8 mouse cellular contexts compared by ENCODE assay signal in the genomic region with DNA sequence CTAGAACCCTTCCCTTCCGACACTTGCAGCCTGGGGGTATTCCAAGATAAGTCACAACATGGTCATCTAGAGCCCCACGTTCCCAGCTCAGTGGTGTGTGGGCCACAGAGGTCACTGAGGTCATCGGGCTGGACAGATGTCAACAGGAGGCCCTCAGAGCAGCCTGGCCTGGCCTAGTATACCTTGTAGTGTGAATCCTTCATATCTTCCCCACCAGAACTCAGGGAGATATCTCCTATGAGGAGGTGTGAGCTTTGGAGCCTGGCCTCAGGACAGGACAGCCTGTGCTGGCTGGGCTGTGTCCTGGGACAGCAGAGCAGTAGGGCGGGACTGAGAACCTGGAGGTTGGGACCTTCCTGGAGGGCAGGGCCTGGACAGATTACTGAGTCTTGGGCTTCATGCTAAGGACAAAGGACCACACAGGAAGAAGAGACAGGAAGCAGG. TPM values are rescaled to one million over a fixed set of nuclear protein-coding genes. Genes with fewer than 3 reads are reported as not detected.
DNase-seq lines count a peak whose midpoint lies in the region; ATAC-seq and TF ChIP-seq lines count a peak whose summit lies in the region.

No protein-coding gene starts in this region.

- DNase-seq in gastrocnemius, adult 2 months = peak; percentile 63
- no peak for DNase-seq in gastrocnemius, postnatal 4 days (ENCODE audit: low spot score in 2 of 2)
- DNase-seq in ES-E14 (ENCODE audit: low read depth, low spot score) = no peak
- DNase-seq in limb, embryonic 11.5 days (ENCODE audit: low spot score) = no peak
- no peak for DNase-seq in ovary, postnatal 10 days (ENCODE audit: low spot score)
- no peak for DNase-seq in frontal cortex, adult 2 months (ENCODE audit: extremely low spot score in 1 of 2, low spot score in 1 of 2)
- DNase-seq in urinary bladder, postnatal 25 days (ENCODE audit: low spot score) = no peak

- H3K4me3 ChIP-seq in gastrocnemius, adult 2 months = peak overlapping the region; percentile 95
- H3K4me3 ChIP-seq in ES-E14 (ENCODE audit: insufficient read depth in 1 of 2, low read depth in 1 of 2, low read length in 2 of 2, poor library complexity in 1 of 2, severe bottlenecking in 1 of 2) = no peak overlapping the region
- no peak overlapping the region for H3K4me3 ChIP-seq in heart, embryonic 16.5 days (ENCODE audit: low read length)
- 0 out of 2 replicates have a peak overlapping the region, but pooled peaks have one; percentile 3 for H3K4me3 ChIP-seq in limb, embryonic 11.5 days (ENCODE audit: low read depth, low read length)

- ATAC-seq in heart, embryonic 16.5 days (replicated peaks; ENCODE audit: extremely low read depth, insufficient read depth, low FRiP score) = no peak
- no peak for ATAC-seq in limb, embryonic 11.5 days (ENCODE audit: insufficient number of reproducible peaks, low FRiP score, low TSS enrichment, low read depth)

- H3K9me3 ChIP-seq in ES-E14 (ENCODE audit: control insufficient read depth, insufficient read depth, low read depth, low read length) = no peaks in the 10 kb centered on the region
- H3K9me3 ChIP-seq in heart, embryonic 16.5 days (replicated peaks; ENCODE audit: control insufficient read depth, low read length) = no peaks in the 10 kb centered on the region
- no peaks in the 10 kb centered on the region for H3K9me3 ChIP-seq in limb, embryonic 11.5 days (ENCODE audit: control insufficient read depth, low read length)

- no peak for TF ChIP-seq CTCF in gastrocnemius, adult 2 months (IDR thresholded peaks at IDR 0.05)

- H3K4me1 ChIP-seq in ES-E14 (ENCODE audit: control insufficient read depth in 2 of 2, insufficient read depth in 2 of 2, low read length in 2 of 2, poor library complexity in 1 of 2) = peaks cover 0 to 26% of the 10 kb centered on the region in 2 experiments; a peak in 3 of 4 replicates
- peaks cover 43% of the 10 kb centered on the region for H3K4me1 ChIP-seq in heart, embryonic 16.5 days (ENCODE audit: control insufficient read depth, insufficient read depth, low read length)
- peaks cover 14% of the 10 kb centered on the region; the same call in 1 of the 2 replicates for H3K4me1 ChIP-seq in limb, embryonic 11.5 days (ENCODE audit: control insufficient read depth, insufficient read depth, low read length)

- 52% methylated on average over 4 of the region's 4 CpGs for WGBS in heart, embryonic 16.5 days
- WGBS in limb, embryonic 11.5 days = 71% methylated on average over 4 of the region's 4 CpGs

- in situ Hi-C loops in ES-E14 (cut with MboI; ENCODE audit: low sequenced_read_pairs in 2 of 2, unreplicated experiment in 2 of 2) = no loop called here

- H3K9ac ChIP-seq in ES-E14 (ENCODE audit: insufficient read depth, low read depth, low read length, poor library complexity, severe bottlenecking) = no peak overlapping the region
- peak overlapping the region; percentile 96 for H3K9ac ChIP-seq in heart, embryonic 16.5 days (ENCODE audit: low read length)
- no peak overlapping the region for H3K9ac ChIP-seq in limb, embryonic 11.5 days (ENCODE audit: low read length)

- H3K27me3 ChIP-seq in heart, embryonic 16.5 days (ENCODE audit: control insufficient read depth, insufficient read depth, low read length) = no peaks in the 10 kb centered on the region
- H3K27me3 ChIP-seq in limb, embryonic 11.5 days (ENCODE audit: control insufficient read depth, insufficient read depth, low read length) = no peaks in the 10 kb centered on the region

- no peak overlapping the region for H3K4me2 ChIP-seq in heart, embryonic 16.5 days (ENCODE audit: low read depth, low read length)
- no peak overlapping the region; the same call in 1 of the 2 replicates for H3K4me2 ChIP-seq in limb, embryonic 11.5 days (ENCODE audit: low read depth, severe bottlenecking)

- H3K36me3 ChIP-seq in ES-E14 (ENCODE audit: control insufficient read depth, insufficient read depth, low read length, poor library complexity, severe bottlenecking) = peaks cover 37% of the 10 kb centered on the region
- peaks cover 30% of the 10 kb centered on the region for H3K36me3 ChIP-seq in heart, embryonic 16.5 days (ENCODE audit: control insufficient read depth, insufficient read depth)
- H3K36me3 ChIP-seq in limb, embryonic 11.5 days (ENCODE audit: control insufficient read depth, insufficient read depth, low read length) = peaks cover 21% of the 10 kb centered on the region

- H3K27ac ChIP-seq in gastrocnemius, adult 2 months = peak overlapping the region; percentile 100
- H3K27ac ChIP-seq in ES-E14 (ENCODE audit: insufficient read depth, low read depth, low read length, poor library complexity, severe bottlenecking) = peak overlapping the region; percentile 98; the same call in 1 of the 2 replicates
- peak overlapping the region; percentile 100 for H3K27ac ChIP-seq in heart, embryonic 16.5 days (ENCODE audit: low read length)
- H3K27ac ChIP-seq in limb, embryonic 11.5 days (replicated peaks; ENCODE audit: low read depth, low read length) = no peak overlapping the region; the same call in 1 of the 2 replicates

- intact Hi-C loops in gastrocnemius, adult 2 months (cut with DNase I) = no loop called here

TF ChIP-seq in ES-E14, 5 proteins besides CTCF, POLR2A, EP300 and RAD21:
- TF ChIP-seq MAFK (IDR thresholded peaks at IDR 0.05; ENCODE audit: insufficient read depth, low read depth, low read length) = no peak
- no peak for TF ChIP-seq ZC3H11A (IDR thresholded peaks at IDR 0.05; ENCODE audit: borderline replicate concordance, low read depth, low read length)
- TF ChIP-seq ZNF384 (IDR thresholded peaks at IDR 0.05; ENCODE audit: low read depth, low read length) = no peak
- no peak for TF ChIP-seq HCFC1 (IDR thresholded peaks at IDR 0.05; ENCODE audit: borderline replicate concordance, insufficient read depth, low read length)

RNA-seq across cellular contexts. Expression of a gene that starts 1.5 kb away (rescaled TPM):
- 10 to 100 TPM; 34.3 to 39.8 TPM for total RNA-seq in gastrocnemius, adult 2 months (2021)
- total RNA-seq in gastrocnemius, postnatal 4 days (2021) = 10 to 100 TPM; 67.7 to 74.0 TPM
- 38.3 and 42.6 TPM in 2 replicates for total RNA-seq in ES-E14 (2012; rRNA removed)
- 10.3 and 13.0 TPM in 2 replicates for polyA plus RNA-seq in heart, embryonic 16.5 days (2015; fragmentation: Nextera tagmentation; extraction: Ambion mirVana)
- 59.3 and 60.9 TPM in 2 replicates for polyA plus RNA-seq in limb, embryonic 11.5 days (2014; fragmentation: Nextera tagmentation; extraction: Ambion mirVana)
- 36.5 and 43.7 TPM in 2 replicates for polyA plus RNA-seq in frontal cortex, adult 2 months (2012; rRNA removed)

RNA-seq across cellular contexts. Expression of a gene that starts 6.0 kb away (rescaled TPM):
- 1 to 10 TPM; 1.8 to 2.3 TPM for total RNA-seq in gastrocnemius, adult 2 months (2021)
- 1 to 10 TPM; 2.2 to 2.7 TPM for total RNA-seq in gastrocnemius, postnatal 4 days (2021)
- total RNA-seq in ES-E14 (2012; rRNA removed) = 20.9 and 41.0 TPM in 2 replicates
- polyA plus RNA-seq in heart, embryonic 16.5 days (2015; fragmentation: Nextera tagmentation; extraction: Ambion mirVana) = 2.5 TPM in 2 replicates
- 4.7 and 6.5 TPM in 2 replicates for polyA plus RNA-seq in limb, embryonic 11.5 days (2014; fragmentation: Nextera tagmentation; extraction: Ambion mirVana)
- polyA plus RNA-seq in frontal cortex, adult 2 months (2012; rRNA removed) = 252 and 288 TPM in 2 replicates

RNA-seq across cellular contexts. Expression of a gene that starts 8.2 kb away (rescaled TPM):
- total RNA-seq in gastrocnemius, adult 2 months (2021) = 100 to 1,000 TPM; 535 to 725 TPM
- 100 to 1,000 TPM; 522 to 564 TPM for total RNA-seq in gastrocnemius, postnatal 4 days (2021)
- total RNA-seq in ES-E14 (2012; rRNA removed) = 217 and 226 TPM in 2 replicates
- polyA plus RNA-seq in heart, embryonic 16.5 days (2015; fragmentation: Nextera tagmentation; extraction: Ambion mirVana) = 1,107 and 1,132 TPM in 2 replicates
- 416 and 426 TPM in 2 replicates for polyA plus RNA-seq in limb, embryonic 11.5 days (2014; fragmentation: Nextera tagmentation; extraction: Ambion mirVana)
- 606 and 673 TPM in 2 replicates for polyA plus RNA-seq in frontal cortex, adult 2 months (2012; rRNA removed)

RNA-seq across cellular contexts. Expression of a gene that starts 19.2 kb away (rescaled TPM):
- total RNA-seq in gastrocnemius, adult 2 months (2021) = 10 to 100 TPM; 22.1 to 30.7 TPM
- total RNA-seq in gastrocnemius, postnatal 4 days (2021) = 100 to 1,000 TPM; 107 to 153 TPM
- total RNA-seq in ES-E14 (2012; rRNA removed) = 69.6 and 105 TPM in 2 replicates
- polyA plus RNA-seq in heart, embryonic 16.5 days (2015; fragmentation: Nextera tagmentation; extraction: Ambion mirVana) = 85.3 and 87.6 TPM in 2 replicates
- polyA plus RNA-seq in limb, embryonic 11.5 days (2014; fragmentation: Nextera tagmentation; extraction: Ambion mirVana) = 67.9 and 68.1 TPM in 2 replicates
- 212 and 226 TPM in 2 replicates for polyA plus RNA-seq in frontal cortex, adult 2 months (2012; rRNA removed)

RNA-seq across cellular contexts. Expression of a gene that starts 26.2 kb away (rescaled TPM):
- total RNA-seq in gastrocnemius, adult 2 months (2021) = 1 to 10 TPM; 6.6 to 7.1 TPM
- 1 to 10 TPM; 3.4 to 3.8 TPM for total RNA-seq in gastrocnemius, postnatal 4 days (2021)
- 25.4 and 31.2 TPM in 2 replicates for total RNA-seq in ES-E14 (2012; rRNA removed)
- 9.7 and 10.7 TPM in 2 replicates for polyA plus RNA-seq in heart, embryonic 16.5 days (2015; fragmentation: Nextera tagmentation; extraction: Ambion mirVana)
- 5.9 and 7.2 TPM in 2 replicates for polyA plus RNA-seq in limb, embryonic 11.5 days (2014; fragmentation: Nextera tagmentation; extraction: Ambion mirVana)
- 14.3 and 15.8 TPM in 2 replicates for polyA plus RNA-seq in frontal cortex, adult 2 months (2012; rRNA removed)

Comparison
In these comparisons a context has a peak if more than half of its experiments do, and no peak if none do; other contexts are left out.
1. H3K4me3 ChIP-seq: peak in gastrocnemius, adult 2 months (single experiment) and limb, embryonic 11.5 days (single experiment); none in ES-E14 (0 of 2) and heart, embryonic 16.5 days (single experiment).